Mouse (Mus musculus) midbrain, embryonic 14.5 days (tissue): ENCODE data around the gene Elovl7. TPM values are rescaled to one million over a fixed set of nuclear protein-coding genes. Genes with fewer than 3 reads are reported as not detected.

Experiments used
- ATAC-seq: fragments of 200-750 bp; cut with Nextera tagmentation; 2 replicates; pipeline ENCODE4 v1.8.0; 2017; ENCODE audit warnings: moderate number of reproducible peaks, moderate library complexity; ENCODE audit not compliant: low FRiP score, low TSS enrichment
- DNase-seq: peaks from one replicate; pipeline ENCODE4 v3.0.0-alpha.2; 2015
- H3K27ac ChIP-seq: fragments of 300-500 bp; sonication (generic); replicated peaks from 2 replicates; pipeline ENCODE4 v1.5.1; 2014; ENCODE audit warnings: mild to moderate bottlenecking, low read depth, low read length, moderate library complexity
- H3K27me3 ChIP-seq: fragments of 300-500 bp; sonication (generic); 2 replicates; pipeline ENCODE4 v1.6.1; 2014; ENCODE audit warnings: low read length, control low read depth, mixed read lengths; ENCODE audit not compliant: control insufficient read depth, insufficient read depth
- H3K36me3 ChIP-seq: fragments of 300-500 bp; sonication (generic); 2 replicates; pipeline ENCODE4 v1.6.1; 2014; ENCODE audit warnings: low read length, control low read depth; ENCODE audit not compliant: control insufficient read depth, insufficient read depth
- H3K4me1 ChIP-seq: fragments of 300-500 bp; sonication (generic); 2 replicates; pipeline ENCODE4 v1.6.1; 2014; ENCODE audit warnings: mild to moderate bottlenecking, antibody characterized with exemption, low read length, control low read depth; ENCODE audit not compliant: control insufficient read depth, insufficient read depth
- H3K4me2 ChIP-seq: fragments of 300-500 bp; sonication (generic); 2 replicates; pipeline ENCODE4 v1.6.1; 2014; ENCODE audit warnings: mild to moderate bottlenecking, low read length, moderate library complexity
- H3K4me3 ChIP-seq: fragments of 300-500 bp; sonication (generic); replicated peaks from 2 replicates; pipeline ENCODE4 v1.5.1; 2014; ENCODE audit warnings: low read depth, low read length
- H3K9ac ChIP-seq: fragments of 300-500 bp; sonication (generic); replicated peaks from 2 replicates; pipeline ENCODE4 v1.6.1; 2014; ENCODE audit warnings: mild to moderate bottlenecking, low read length, moderate library complexity
- H3K9me3 ChIP-seq: fragments of 300-500 bp; sonication (generic); 2 replicates; pipeline ENCODE4 v1.6.1; 2016; ENCODE audit warnings: low read length, control low read depth, mixed read lengths; ENCODE audit not compliant: control insufficient read depth
- WGBS: fragments of 180-500 bp; shearing (Covaris S2); extraction: QIAGEN DNeasy Blood & Tissue Kit; methylation state at CpG from one replicate; pipeline ENCODE4 v1.1.7; 2014; 5-methylcytosine and 5-hydroxymethylcytosine counted together
- polyA plus RNA-seq: library from polyadenylated mRNA; unstranded; fragments of >200 nt; fragmentation: Nextera tagmentation; extraction: Ambion mirVana; gene quantifications from 2 replicates; pipeline ENCODE4 v1.2.1, GENCODE M21; 2014

Gene Elovl7
- polyA plus RNA-seq, 1 experiment from 2014 or later: 1.5 TPM

DNA sequence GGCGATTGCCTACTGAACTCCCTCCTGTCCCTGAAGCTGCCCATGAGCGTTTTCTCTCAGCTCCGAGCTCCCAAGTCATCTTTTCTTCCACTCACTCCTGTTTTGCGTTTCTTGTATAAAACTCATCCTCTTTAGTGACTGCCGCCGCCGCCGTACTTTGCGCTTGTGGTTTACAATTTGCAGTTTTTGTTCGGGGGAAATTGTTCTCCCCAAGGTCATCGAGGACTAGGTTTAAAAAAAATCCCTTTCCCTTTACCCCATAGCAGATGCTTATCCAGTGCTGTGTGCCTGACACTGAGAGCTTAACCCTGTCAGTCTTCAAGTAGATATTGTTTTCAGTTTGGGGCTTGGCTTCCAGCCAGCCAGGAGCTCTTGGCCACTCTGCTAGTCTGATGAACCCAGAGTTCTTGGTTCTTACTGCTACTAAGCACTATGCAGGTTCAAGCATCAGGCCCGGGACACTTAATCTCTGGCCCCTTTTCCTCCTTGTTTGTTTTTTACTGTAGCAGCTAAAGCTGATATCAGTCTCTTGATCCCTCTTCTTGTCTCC, 1.1 kb downstream of the Elovl7 start:
- 2% methylated on average over 12 of the region's 12 CpGs for WGBS
- DNase-seq: peak; percentile 39
- no peak for ATAC-seq
- H3K4me3 ChIP-seq: peak overlapping the region; percentile 77
- peaks cover 6% of the 10 kb centered on the region; the same call in 1 of the 2 replicates for H3K4me1 ChIP-seq
- H3K27me3 ChIP-seq: peaks cover 21% of the 10 kb centered on the region
- H3K4me2 ChIP-seq: peak overlapping the region; percentile 100
- H3K9ac ChIP-seq: peak overlapping the region; percentile 59; the same call in 1 of the 2 replicates
- H3K9me3 ChIP-seq: no peaks in the 10 kb centered on the region
- H3K27ac ChIP-seq: no peak overlapping the region
- H3K36me3 ChIP-seq: no peaks in the 10 kb centered on the region

DNA sequence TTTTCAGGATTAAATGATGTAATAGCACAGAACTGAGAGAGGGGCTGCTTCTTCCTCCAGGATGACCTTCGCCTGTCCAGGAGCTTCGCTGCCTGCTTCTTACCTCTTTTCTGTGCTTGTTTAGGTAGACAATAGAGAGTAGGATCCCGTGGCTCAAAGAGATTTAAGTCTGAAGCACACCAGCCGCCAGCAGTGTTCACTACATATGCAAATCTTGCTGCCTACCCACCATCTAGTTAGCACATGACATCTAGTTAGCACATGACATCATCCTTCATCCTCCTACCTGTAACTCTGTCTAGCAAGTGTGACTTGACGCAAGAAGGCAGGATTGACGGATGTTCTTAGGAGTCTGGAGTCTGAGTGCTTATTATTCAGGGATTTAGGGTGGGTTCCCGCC, 5.6 kb downstream of the Elovl7 start:
- no peak overlapping the region for H3K27ac ChIP-seq
- no peak overlapping the region for H3K4me3 ChIP-seq
- no peaks in the 10 kb centered on the region for H3K36me3 ChIP-seq
- H3K9ac ChIP-seq: no peak overlapping the region
- ATAC-seq (no peak), DNase-seq (no peak)
- no peaks in the 10 kb centered on the region for H3K9me3 ChIP-seq
- H3K4me2 ChIP-seq: no peak overlapping the region
- WGBS: 54% methylated on average over 7 of the region's 7 CpGs
- H3K4me1 ChIP-seq: peaks cover 5% of the 10 kb centered on the region; the same call in 1 of the 2 replicates
- peaks cover 14% of the 10 kb centered on the region for H3K27me3 ChIP-seq

DNA sequence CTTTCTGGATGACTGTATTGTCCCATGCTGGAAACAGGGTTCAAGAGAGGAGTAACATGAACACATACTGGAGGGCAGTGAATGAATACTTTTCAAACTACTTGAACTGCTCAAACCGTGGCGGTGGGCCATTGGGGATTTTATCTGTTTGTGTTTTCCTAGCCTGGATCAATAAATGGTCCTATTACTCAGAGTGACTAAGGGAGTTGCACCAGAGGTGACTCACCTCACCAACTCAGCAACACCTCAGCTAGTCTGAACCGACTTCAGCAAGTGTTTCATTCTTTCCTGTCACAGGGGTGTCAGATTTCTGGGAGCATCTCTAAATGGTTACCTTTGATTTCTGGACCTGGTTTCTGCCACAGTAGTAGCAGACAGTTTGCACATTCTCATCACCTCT, 15.0 kb downstream of the Elovl7 start:
- Histone ChIP-seq H3K9me3 (no peaks in the 10 kb centered on the region), H3K27ac (no peak overlapping the region), H3K9ac (no peak overlapping the region), H3K4me1 (no peaks in the 10 kb centered on the region), H3K27me3 (no peaks in the 10 kb centered on the region), H3K4me2 (no peak overlapping the region), H3K4me3 (no peak overlapping the region), H3K36me3 (no peaks in the 10 kb centered on the region)
- 83% methylated on average over 3 of the region's 3 CpGs for WGBS
- ATAC-seq (no peak), DNase-seq (no peak)

DNA sequence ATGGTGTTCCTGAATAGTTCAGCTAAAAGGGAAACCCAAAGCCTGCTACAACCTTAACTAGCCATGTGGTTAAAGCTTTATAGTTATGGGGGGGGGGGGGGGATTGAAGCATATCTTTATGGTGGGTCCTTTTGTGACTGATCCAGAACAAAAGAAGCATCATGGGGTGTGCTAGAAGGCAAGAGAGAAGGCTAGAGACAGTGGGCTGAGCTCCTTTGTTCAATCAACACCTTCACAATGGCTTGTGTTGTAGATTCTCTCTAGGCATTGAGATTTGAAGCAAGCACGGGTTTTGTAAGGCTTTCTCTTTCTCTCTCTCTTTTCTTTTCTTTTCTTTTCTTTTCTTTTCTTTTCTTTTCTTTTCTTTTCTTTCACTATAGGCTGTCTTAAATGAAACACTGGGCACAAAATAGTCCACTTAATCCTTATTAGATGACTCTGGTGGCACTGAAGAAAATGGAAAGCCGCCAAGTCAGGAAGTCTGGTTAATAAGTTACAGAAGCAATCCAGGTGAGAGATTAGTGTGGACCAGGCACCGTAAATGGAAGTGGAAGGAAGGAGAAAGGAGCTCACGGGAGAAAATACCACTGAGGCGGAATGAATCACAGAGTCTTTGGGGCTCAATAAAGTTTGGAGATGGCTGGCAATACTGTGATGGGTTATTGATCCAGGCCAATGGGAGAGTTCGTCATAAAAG, 15.6 kb downstream of the Elovl7 start:
- H3K4me2 ChIP-seq: no peak overlapping the region
- H3K27me3 ChIP-seq: no peaks in the 10 kb centered on the region
- H3K9me3 ChIP-seq: no peaks in the 10 kb centered on the region
- no peaks in the 10 kb centered on the region for H3K36me3 ChIP-seq
- H3K4me1 ChIP-seq: no peaks in the 10 kb centered on the region
- no peak for DNase-seq
- no peak overlapping the region for H3K27ac ChIP-seq
- ATAC-seq: no peak
- no peak overlapping the region for H3K4me3 ChIP-seq
- 72% methylated on average over 6 of the region's 6 CpGs for WGBS
- H3K9ac ChIP-seq: no peak overlapping the region

DNA sequence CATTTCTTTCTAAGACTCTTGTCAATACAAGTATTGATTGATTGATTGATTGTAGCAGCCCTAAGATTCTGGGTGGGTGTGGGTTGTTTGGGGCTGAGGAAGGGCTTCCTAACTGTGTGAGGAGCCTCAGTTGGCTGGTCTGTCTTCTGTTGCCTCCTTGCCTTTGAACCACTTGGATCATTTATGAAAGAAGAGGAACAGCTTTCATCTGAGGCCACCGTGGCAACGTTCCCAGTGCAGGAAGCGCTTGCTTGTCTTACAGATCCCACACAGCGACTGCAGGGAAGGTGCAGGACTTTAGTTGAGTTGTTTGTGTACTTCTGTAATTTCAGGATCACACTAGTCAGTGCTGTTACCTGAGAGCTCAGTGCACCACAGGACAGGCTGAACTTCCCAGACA, 25.8 kb downstream of the Elovl7 start:
- no peaks in the 10 kb centered on the region for H3K4me1 ChIP-seq
- H3K27ac ChIP-seq: no peak overlapping the region
- no peak for DNase-seq
- H3K4me3 ChIP-seq: no peak overlapping the region
- no peaks in the 10 kb centered on the region for H3K36me3 ChIP-seq
- 84% methylated on average over 4 of the region's 4 CpGs for WGBS
- H3K27me3 ChIP-seq: no peaks in the 10 kb centered on the region
- H3K9ac ChIP-seq: no peak overlapping the region
- no peak for ATAC-seq
- no peaks in the 10 kb centered on the region for H3K9me3 ChIP-seq
- H3K4me2 ChIP-seq: no peak overlapping the region

DNA sequence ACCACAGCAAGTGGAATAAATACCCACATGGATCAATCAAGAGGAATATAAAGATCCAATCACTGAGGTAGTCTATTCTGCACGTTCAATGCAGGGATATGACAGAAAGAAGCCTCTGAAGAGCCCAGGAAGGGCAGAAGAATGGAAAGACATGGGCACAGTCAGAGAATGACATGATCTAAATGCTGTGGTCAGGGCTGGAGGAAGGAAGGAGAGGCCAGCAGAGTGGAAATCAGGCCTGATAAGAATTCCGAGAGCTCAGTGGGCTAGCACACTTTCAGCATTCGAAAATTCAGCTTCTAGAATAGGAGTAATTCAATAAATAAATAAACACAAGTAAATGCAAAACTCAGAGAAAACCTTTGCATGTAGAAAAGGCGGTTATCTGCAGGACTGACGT, 27.5 kb downstream of the Elovl7 start:
- Histone ChIP-seq H3K4me3 (no peak overlapping the region), H3K27me3 (no peaks in the 10 kb centered on the region), H3K9ac (no peak overlapping the region), H3K27ac (no peak overlapping the region), H3K9me3 (no peaks in the 10 kb centered on the region), H3K4me2 (no peak overlapping the region), H3K4me1 (no peaks in the 10 kb centered on the region), H3K36me3 (no peaks in the 10 kb centered on the region)
- ATAC-seq (no peak), DNase-seq (no peak)
- WGBS: 88% methylated on average over 5 of the region's 5 CpGs

DNA sequence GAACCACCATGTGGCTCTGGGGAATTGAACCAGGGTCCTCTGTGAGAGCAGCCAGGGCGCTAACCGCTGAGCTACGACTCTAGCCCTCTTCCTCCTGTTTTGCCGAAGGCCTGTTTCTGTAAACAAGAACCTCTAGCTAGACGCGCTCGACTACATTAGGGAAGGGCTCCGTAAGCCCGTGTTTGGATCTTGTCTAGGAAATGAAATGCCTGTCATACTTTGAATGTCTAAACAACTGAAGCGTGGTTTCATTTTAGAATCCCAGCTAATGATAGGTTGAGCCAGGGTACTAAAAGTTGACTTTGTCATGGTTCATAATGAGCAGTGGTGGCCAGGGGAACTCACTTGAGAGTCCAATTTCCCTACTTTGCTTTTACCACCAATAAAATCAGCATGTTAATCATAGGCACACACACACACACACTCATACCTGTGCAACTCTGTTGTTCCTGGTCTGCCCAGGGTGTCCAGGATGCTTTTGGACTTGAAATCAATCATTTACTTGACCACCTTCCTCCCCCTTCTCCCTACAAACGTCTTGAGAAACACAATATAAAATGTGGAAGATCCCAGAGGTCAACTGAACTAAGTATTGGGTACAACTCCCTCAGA, 31.0 kb downstream of the Elovl7 start:
- Histone ChIP-seq H3K9ac (no peak overlapping the region), H3K27me3 (no peaks in the 10 kb centered on the region), H3K9me3 (no peaks in the 10 kb centered on the region), H3K4me2 (no peak overlapping the region), H3K36me3 (no peaks in the 10 kb centered on the region), H3K4me1 (no peaks in the 10 kb centered on the region), H3K4me3 (no peak overlapping the region), H3K27ac (no peak overlapping the region)
- ATAC-seq (no peak), DNase-seq (no peak)
- WGBS: 86% methylated on average over 11 of the region's 11 CpGs

DNA sequence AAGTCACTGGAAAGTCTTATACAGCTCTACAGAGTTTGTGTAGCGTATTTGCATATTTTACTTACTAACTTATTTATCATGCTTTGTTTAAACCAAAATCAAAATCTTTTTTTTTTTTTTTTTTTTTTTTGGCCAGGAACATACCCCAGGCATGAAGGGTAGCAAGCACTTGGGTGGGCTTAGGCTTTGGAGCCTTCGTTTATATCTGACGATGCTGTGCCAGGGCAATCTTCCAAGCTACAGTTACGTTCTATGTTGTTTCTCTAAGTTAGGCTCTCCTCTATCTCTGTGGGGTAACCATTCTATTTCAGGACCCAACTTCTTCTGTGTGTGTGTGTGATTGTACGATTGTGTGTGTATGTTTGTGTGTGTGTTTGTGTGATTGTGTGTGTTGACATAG, 36.9 kb downstream of the Elovl7 start:
- Histone ChIP-seq H3K4me1 (no peaks in the 10 kb centered on the region), H3K36me3 (no peaks in the 10 kb centered on the region), H3K9me3 (no peaks in the 10 kb centered on the region), H3K4me2 (no peak overlapping the region), H3K27ac (no peak overlapping the region), H3K27me3 (no peaks in the 10 kb centered on the region), H3K4me3 (no peak overlapping the region), H3K9ac (no peak overlapping the region)
- WGBS: 94% methylated on average over 5 of the region's 5 CpGs
- DNase-seq (no peak), ATAC-seq (no peak)

DNA sequence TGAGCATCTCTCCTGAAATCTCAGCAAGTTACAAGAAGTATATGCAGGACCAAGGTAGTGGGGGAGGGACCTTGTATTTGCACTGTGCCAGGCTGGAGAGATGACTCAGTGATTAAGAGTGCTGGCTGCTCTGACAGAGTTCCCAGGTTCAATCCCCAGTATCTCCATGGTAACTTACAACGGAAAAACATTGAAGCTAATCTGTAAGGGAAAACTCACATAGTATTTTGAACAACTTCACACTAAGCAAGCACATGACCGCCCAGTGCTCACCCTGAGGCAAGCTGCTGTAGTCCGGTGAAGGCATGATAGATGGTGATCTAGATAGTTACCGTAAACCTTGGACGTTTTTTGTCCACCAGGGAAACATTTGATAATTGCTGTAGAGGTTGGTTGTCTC, 39.8 kb downstream of the Elovl7 start:
- Histone ChIP-seq H3K27me3 (no peaks in the 10 kb centered on the region), H3K4me1 (no peaks in the 10 kb centered on the region), H3K9me3 (no peaks in the 10 kb centered on the region), H3K9ac (no peak overlapping the region), H3K36me3 (no peaks in the 10 kb centered on the region), H3K4me3 (no peak overlapping the region), H3K27ac (no peak overlapping the region), H3K4me2 (no peak overlapping the region)
- WGBS: 91% methylated on average over 5 of the region's 5 CpGs
- ATAC-seq (no peak), DNase-seq (no peak)
